Mouse (Mus musculus): ENCODE data around the gene Hspa4l.

Gene Hspa4l

GRCm38 (mm10) chr3:40845521-40845920, 101.2 kb downstream of the Hspa4l start:
- peak; percentile 5 for DNase-seq
